In the genomic region with DNA sequence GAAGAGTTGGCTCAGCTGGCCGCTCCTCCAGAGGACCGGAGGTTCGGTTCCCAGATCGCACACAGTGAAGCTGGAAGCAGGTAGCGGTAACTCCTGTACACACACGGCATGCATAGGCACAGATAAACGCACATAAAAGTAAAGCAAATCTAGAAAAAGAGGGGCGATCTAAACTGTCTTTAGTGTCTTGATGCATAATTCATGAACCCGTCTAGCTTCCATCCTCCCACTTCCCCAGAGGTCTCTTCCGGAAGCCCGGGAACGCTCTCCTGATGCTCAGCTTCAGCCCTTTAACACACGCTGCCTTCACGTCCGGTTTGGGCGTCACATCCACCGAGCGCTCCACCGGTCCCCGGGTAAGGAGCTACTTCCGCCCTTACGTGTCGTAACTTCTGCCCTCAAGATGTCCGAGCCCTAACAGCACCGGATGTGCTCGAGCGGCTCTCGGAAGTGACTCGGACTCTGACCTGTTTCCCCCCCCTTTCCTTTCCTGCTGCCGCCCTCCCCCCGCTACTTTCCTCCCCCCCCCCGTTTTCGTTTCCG, we compare ENCODE assay signal across 8 mouse cellular contexts. TPM values are rescaled to one million over a fixed set of nuclear protein-coding genes. Genes with fewer than 3 reads are reported as not detected.
DNase-seq lines count a peak whose midpoint lies in the region; ATAC-seq lines count a peak whose summit lies in the region.

No protein-coding gene starts in this region.

- WGBS in heart, embryonic 13.5 days, result under 1% methylated on average over 32 of the region's 34 CpGs
- under 1% methylated on average over 30 of the region's 34 CpGs for WGBS in liver, embryonic 12.5 days (ENCODE audit: insufficient replicate concordance)
- WGBS in stomach, embryonic 15.5 days, result under 1% methylated on average over 32 of the region's 34 CpGs

- peak overlapping the region; percentile 79 for H3K4me2 ChIP-seq in heart, embryonic 13.5 days
- peak overlapping the region; percentile 92 for H3K4me2 ChIP-seq in liver, embryonic 12.5 days
- peak overlapping the region; percentile 88 for H3K4me2 ChIP-seq in stomach, embryonic 15.5 days

- 0 out of 2 replicates have a peak, but pooled peaks cover 4% of the 10 kb centered on the region for H3K4me1 ChIP-seq in brown adipose tissue, adult 24 weeks (ENCODE audit: control insufficient read depth, insufficient read depth, insufficient read length, low read length)
- H3K4me1 ChIP-seq in heart, embryonic 13.5 days, result peaks cover 42% of the 10 kb centered on the region
- H3K4me1 ChIP-seq in liver, embryonic 12.5 days, result peaks cover 45% of the 10 kb centered on the region
- H3K4me1 ChIP-seq in stomach, embryonic 15.5 days, result peaks cover 14% of the 10 kb centered on the region; the same call in 1 of the 2 replicates

- peak overlapping the region; percentile 69 for H3K4me3 ChIP-seq in brown adipose tissue, adult 24 weeks (ENCODE audit: insufficient read depth, low read depth, low read length)
- H3K4me3 ChIP-seq in heart, embryonic 13.5 days, result peak overlapping the region; percentile 83
- H3K4me3 ChIP-seq in liver, embryonic 12.5 days, result peak overlapping the region; percentile 99
- H3K4me3 ChIP-seq in stomach, embryonic 15.5 days (replicated peaks), result peak overlapping the region; percentile 87

- peak; percentile 98 for DNase-seq in CD4-positive, CD25-positive, alpha-beta regulatory T cell, adult 2 months (ENCODE audit: low read depth, low spot score)
- peak; percentile 95 for DNase-seq in fat pad, adult 2 months (ENCODE audit: extremely low read depth, low read depth, low spot score)
- peak; percentile 98 for DNase-seq in kidney, postnatal 10 days
- DNase-seq in natural killer cell, adult 2 months (ENCODE audit: low spot score in 2 of 2), result peak; percentile 96

- H3K27ac ChIP-seq in brown adipose tissue, adult 24 weeks (replicated peaks; ENCODE audit: low read depth, low read length), result peak overlapping the region; percentile 81
- H3K27ac ChIP-seq in heart, embryonic 13.5 days (replicated peaks), result peak overlapping the region; percentile 99
- H3K27ac ChIP-seq in liver, embryonic 12.5 days, result peak overlapping the region; percentile 94
- H3K27ac ChIP-seq in stomach, embryonic 15.5 days, result peak overlapping the region; percentile 99

- peak overlapping the region; percentile 98 for H3K9ac ChIP-seq in heart, embryonic 13.5 days
- peak overlapping the region; percentile 97 for H3K9ac ChIP-seq in liver, embryonic 12.5 days
- H3K9ac ChIP-seq in stomach, embryonic 15.5 days, result peak overlapping the region; percentile 89; the same call in 1 of the 2 replicates

- peak; percentile 90 for ATAC-seq in heart, embryonic 13.5 days (ENCODE audit: extremely low read depth, insufficient number of reproducible peaks, low FRiP score, low TSS enrichment)
- peak; percentile 98 for ATAC-seq in liver, embryonic 12.5 days
- ATAC-seq in stomach, embryonic 15.5 days (ENCODE audit: insufficient read depth, low FRiP score, low read depth), result peak; percentile 98

- peaks cover 10% of the 10 kb centered on the region for H3K27me3 ChIP-seq in heart, embryonic 13.5 days (replicated peaks)
- H3K27me3 ChIP-seq in liver, embryonic 12.5 days (replicated peaks), result peaks cover 19% of the 10 kb centered on the region
- H3K27me3 ChIP-seq in stomach, embryonic 15.5 days (replicated peaks), result no peaks in the 10 kb centered on the region

- H3K9me3 ChIP-seq in heart, embryonic 13.5 days, result no peaks in the 10 kb centered on the region
- no peaks in the 10 kb centered on the region for H3K9me3 ChIP-seq in liver, embryonic 12.5 days (replicated peaks)
- H3K9me3 ChIP-seq in stomach, embryonic 15.5 days, result no peaks in the 10 kb centered on the region

- H3K36me3 ChIP-seq in heart, embryonic 13.5 days, result peaks cover 28% of the 10 kb centered on the region
- H3K36me3 ChIP-seq in liver, embryonic 12.5 days, result peaks cover 33% of the 10 kb centered on the region
- peaks cover 10% of the 10 kb centered on the region; the same call in 1 of the 2 replicates for H3K36me3 ChIP-seq in stomach, embryonic 15.5 days

RNA-seq across cellular contexts. Expression of gene Zfp384, which starts 0.3 kb away (rescaled TPM):
- polyA plus RNA-seq in brown adipose tissue, adult 24 weeks (2012; ENCODE audit: insufficient read depth, insufficient read length, missing spikeins), result 19.9 and 25.6 TPM in 2 replicates
- polyA plus RNA-seq in heart, embryonic 13.5 days (2015; fragmentation: Nextera tagmentation; extraction: Ambion mirVana), result 9.3 and 10.1 TPM in 2 replicates
- polyA plus RNA-seq in liver, embryonic 12.5 days (2016; fragmentation: Nextera tagmentation; extraction: Ambion mirVana), result 6.6 and 7.2 TPM in 2 replicates
- 17.2 and 19.4 TPM in 2 replicates for polyA plus RNA-seq in stomach, embryonic 15.5 days (2015; fragmentation: Nextera tagmentation; extraction: Ambion mirVana)

RNA-seq across cellular contexts. Expression of gene Pianp, which starts 12.2 kb away (rescaled TPM):
- polyA plus RNA-seq in brown adipose tissue, adult 24 weeks (2012; ENCODE audit: insufficient read depth, insufficient read length, missing spikeins), result 0.54 TPM in 1 of 2 replicates, not detected in the other
- polyA plus RNA-seq in heart, embryonic 13.5 days (2015; fragmentation: Nextera tagmentation; extraction: Ambion mirVana), result 0.31 and 0.50 TPM in 2 replicates
- 0.11 TPM in 1 of 2 replicates, not detected in the other for polyA plus RNA-seq in liver, embryonic 12.5 days (2016; fragmentation: Nextera tagmentation; extraction: Ambion mirVana)
- polyA plus RNA-seq in stomach, embryonic 15.5 days (2015; fragmentation: Nextera tagmentation; extraction: Ambion mirVana), result 3.8 and 4.3 TPM in 2 replicates

RNA-seq across cellular contexts. Expression of gene Ing4, which starts 30.9 kb away (rescaled TPM):
- polyA plus RNA-seq in brown adipose tissue, adult 24 weeks (2012; ENCODE audit: insufficient read depth, insufficient read length, missing spikeins), result 32.1 and 34.0 TPM in 2 replicates
- polyA plus RNA-seq in heart, embryonic 13.5 days (2015; fragmentation: Nextera tagmentation; extraction: Ambion mirVana), result 78.2 and 91.2 TPM in 2 replicates
- polyA plus RNA-seq in liver, embryonic 12.5 days (2016; fragmentation: Nextera tagmentation; extraction: Ambion mirVana), result 34.4 and 34.6 TPM in 2 replicates
- 102 and 115 TPM in 2 replicates for polyA plus RNA-seq in stomach, embryonic 15.5 days (2015; fragmentation: Nextera tagmentation; extraction: Ambion mirVana)

RNA-seq across cellular contexts. Expression of gene Acrbp, which starts 40.8 kb away (rescaled TPM):
- polyA plus RNA-seq in brown adipose tissue, adult 24 weeks (2012; ENCODE audit: insufficient read depth, insufficient read length, missing spikeins), result 5.1 and 5.5 TPM in 2 replicates
- 5.4 and 6.6 TPM in 2 replicates for polyA plus RNA-seq in heart, embryonic 13.5 days (2015; fragmentation: Nextera tagmentation; extraction: Ambion mirVana)
- 2.8 and 3.7 TPM in 2 replicates for polyA plus RNA-seq in liver, embryonic 12.5 days (2016; fragmentation: Nextera tagmentation; extraction: Ambion mirVana)
- polyA plus RNA-seq in stomach, embryonic 15.5 days (2015; fragmentation: Nextera tagmentation; extraction: Ambion mirVana), result 9.9 and 11.8 TPM in 2 replicates

RNA-seq across cellular contexts. Expression of gene Cops7a, which starts 43.3 kb away (rescaled TPM):
- 74.8 and 85.4 TPM in 2 replicates for polyA plus RNA-seq in brown adipose tissue, adult 24 weeks (2012; ENCODE audit: insufficient read depth, insufficient read length, missing spikeins)
- polyA plus RNA-seq in heart, embryonic 13.5 days (2015; fragmentation: Nextera tagmentation; extraction: Ambion mirVana), result 140 and 143 TPM in 2 replicates
- polyA plus RNA-seq in liver, embryonic 12.5 days (2016; fragmentation: Nextera tagmentation; extraction: Ambion mirVana), result 88.7 and 95.2 TPM in 2 replicates
- polyA plus RNA-seq in stomach, embryonic 15.5 days (2015; fragmentation: Nextera tagmentation; extraction: Ambion mirVana), result 128 and 153 TPM in 2 replicates

Comparison
In these comparisons a context has a peak if more than half of its experiments do, and no peak if none do; other contexts are left out.
1. Peak in every context shown above with its lines: DNase-seq, ATAC-seq, H3K4me3 ChIP-seq and H3K27ac ChIP-seq.